Mouse (Mus musculus) CD4-positive, CD25-positive, alpha-beta regulatory T cell, adult 4 months (primary cell): Measurements from ENCODE around the gene Qrich2. TPM values are rescaled to one million over a fixed set of nuclear protein-coding genes. Genes with fewer than 3 reads are reported as not detected.

Experiments used
- ATAC-seq: one replicate; pipeline ENCODE4 v1.8.0; 2017
- polyA plus RNA-seq, 2 experiments: library from polyadenylated mRNA; unstranded; fragments of 100-300 nt; shearing (Covaris generic); gene quantifications; one replicate each; pipeline ENCODE4 v1.2.1; 2017

Gene Qrich2
- polyA plus RNA-seq, 2 experiments from 2014 or later = not detected

DNA sequence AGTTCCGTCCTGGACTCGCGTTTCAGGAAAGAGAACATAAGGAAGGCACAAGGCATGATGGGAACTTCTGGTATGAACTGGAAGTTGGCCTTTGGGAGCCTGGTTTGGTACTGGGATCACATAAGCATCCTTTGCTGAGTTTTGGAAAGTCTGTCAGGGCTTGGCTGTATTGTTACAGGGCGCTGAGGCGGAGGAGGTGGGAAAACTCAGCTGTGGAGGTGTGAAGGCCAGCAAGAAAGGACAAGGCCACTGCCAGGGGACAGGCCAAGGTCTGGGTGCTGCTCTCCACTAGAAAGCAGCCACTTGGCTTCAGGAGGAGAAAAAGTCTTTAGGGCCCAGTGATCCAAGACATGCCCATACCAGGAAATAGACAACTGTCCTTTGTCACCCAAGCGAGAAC lies 22.7 kb downstream of the Qrich2 start:
- no peak for ATAC-seq

GRCm38 (mm10) chr11:116442867-116443177 lies 23.2 kb downstream of the Qrich2 start:
- ATAC-seq = no peak

- no peak for ATAC-seq
Observed at GRCm38 (mm10) chr11:116442129-116442866, 23.7 kb downstream of the Qrich2 start.

DNA sequence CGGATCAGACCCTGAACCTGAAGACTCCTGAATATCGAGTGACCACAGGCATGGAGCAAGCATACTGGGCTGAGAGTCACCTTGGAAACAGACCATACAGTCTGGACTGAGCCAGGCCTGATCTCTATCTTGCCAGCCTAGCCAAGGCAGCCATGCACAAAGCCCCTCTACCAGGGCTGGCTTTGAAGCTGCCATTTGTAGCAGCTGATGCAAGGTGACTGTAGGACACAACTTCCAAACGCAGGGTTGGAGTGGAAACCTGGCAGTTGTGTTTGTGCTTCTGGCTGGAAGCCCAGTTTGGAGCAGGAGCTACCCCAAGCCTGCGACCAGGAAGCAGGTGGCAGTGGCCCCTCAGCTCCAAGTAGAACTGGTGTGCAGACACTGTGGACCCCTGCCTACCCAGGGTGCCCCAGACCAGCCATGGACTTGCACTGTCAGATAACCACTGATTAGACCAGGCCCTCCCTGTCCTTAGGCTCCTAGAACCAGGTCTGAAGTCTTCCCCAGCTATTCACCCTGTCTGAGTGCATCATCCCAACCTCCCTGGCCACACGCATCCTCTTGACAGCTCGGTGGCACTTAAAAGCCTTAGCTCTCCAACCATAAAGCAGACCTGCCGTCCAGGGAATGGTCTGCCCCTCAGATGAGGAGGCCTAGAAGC lies 25.5 kb downstream of the Qrich2 start:
- ATAC-seq = no peak

GRCm38 (mm10) chr11:116439269-116440240 lies 26.5 kb downstream of the Qrich2 start:
- ATAC-seq = peak; percentile 44

GRCm38 (mm10) chr11:116437541-116437940 lies 28.5 kb downstream of the Qrich2 start:
- ATAC-seq = no peak

- ATAC-seq = no peak
Observed at GRCm38 (mm10) chr11:116436725-116437331, 29.2 kb downstream of the Qrich2 start.

- no peak for ATAC-seq
Observed at GRCm38 (mm10) chr11:116435992-116436724, 29.9 kb downstream of the Qrich2 start.

DNA sequence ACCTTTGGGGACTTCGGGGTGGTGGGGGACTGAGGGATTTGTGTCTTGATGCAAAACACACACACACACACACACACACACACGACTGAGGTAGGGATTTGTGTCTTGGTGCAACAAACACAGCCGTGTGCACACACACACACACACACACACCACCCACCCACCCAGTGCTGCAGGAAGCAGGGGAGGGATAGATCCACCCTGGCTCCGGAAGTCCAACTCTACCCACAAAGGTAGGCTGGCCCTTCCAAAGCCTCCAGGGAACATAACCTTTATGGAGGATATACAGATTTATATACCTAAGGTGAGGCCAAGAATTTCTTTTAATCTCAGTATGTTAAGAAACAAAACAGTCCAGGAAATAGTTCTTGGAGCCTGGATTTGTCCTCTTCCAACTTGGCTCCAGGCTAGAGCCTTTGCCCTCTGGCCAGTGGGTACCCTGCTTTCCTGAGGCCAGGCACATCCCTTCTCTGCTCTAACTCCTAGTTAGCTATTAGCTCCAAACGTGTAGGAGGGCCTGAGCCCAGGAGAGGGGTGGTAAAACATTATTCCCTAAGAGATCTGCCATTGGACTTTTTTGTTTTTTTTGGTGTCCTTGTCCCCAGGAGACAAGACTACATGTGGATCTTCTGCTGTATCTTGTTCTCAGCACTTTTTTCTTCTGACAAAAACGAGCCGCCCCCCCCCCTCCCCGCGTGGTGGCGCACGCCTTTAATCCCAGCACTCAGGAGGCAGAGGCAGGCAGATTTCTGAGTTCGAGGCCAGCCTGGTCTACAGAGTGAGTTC lies 30.9 kb downstream of the Qrich2 start:
- ATAC-seq = no peak

DNA sequence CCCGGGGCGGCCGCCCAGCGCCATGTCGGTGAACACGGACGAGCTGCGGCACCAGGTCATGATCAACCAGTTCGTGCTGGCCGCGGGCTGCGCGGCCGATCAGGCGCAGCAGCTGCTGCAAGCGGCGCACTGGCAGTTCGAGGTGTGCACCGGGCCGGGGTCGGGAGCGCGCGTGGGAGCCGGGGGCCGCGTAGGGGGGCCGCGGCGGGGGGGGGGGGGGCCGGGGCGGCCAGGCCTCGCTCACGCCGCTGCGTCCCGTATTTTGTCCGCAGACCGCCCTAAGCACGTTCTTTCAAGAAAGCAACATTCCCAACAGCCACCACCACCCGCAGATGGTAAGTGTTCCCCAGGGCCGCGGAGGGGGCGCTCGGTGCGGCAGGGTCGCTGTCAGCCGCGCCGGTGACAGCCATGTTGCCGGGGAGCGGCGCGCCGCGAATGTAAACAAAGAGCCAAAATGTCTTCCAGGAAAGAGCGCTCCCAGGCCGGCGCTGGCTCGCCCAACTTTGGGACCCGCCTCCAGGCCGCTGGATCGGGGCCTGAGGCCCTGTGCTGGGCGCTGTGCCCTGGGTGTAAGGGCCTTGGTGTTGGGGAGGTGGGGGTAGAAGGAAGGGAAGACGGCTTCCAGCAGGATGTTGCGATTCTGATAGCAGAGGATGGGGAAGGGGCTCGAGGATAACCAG lies 31.6 kb downstream of the Qrich2 start:
- no peak for ATAC-seq

DNA sequence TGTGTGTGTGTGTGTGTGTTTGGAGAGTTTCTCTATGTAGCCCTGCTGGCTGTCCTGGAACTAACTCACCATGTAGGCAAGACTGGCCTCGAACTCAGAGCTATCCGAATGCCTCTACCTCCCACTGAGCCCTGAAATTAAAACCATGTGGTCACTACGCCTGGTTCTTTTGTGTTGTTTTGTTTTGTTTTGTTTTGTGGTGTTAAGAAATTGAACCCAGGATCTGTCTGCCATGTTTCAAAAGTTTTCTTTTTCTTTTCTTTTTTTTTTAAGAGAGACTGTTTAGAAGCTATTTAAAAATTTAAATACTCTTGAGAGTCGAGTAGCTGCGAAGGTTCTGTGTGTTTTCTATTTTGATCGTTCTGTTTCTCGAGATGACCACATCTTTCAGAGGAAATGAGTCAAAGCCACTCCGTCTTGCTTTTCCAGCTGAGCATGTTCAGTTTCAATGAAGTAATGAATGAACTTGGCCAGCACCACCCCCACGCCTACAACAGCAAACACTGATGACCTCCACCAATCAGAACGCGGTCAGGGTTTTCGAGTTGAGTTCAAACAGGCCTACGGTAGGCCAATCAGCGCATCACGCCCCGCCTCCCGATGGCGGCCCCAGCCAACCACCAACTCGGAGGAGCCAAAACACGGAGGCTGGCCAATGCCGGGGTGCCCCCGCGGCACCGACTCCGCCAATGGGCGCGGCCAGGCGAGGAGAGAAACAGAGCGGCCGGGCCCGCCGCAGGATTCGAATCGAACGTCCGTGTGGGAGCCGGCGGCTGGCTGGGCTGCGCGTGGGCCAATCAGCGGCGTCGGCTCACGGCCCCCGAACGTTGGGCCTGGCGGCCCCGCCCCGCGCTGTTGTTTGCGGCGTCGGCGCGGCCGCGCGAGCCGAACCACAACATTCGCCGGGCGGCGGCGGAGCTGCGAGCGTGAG lies 32.4 kb downstream of the Qrich2 start, which contains the start of gene Ubald2:
Gene Ubald2, plus strand, starts transcription at position 739 of the 931 bp plus-strand sequence.
- ATAC-seq = peak; percentile 89

DNA sequence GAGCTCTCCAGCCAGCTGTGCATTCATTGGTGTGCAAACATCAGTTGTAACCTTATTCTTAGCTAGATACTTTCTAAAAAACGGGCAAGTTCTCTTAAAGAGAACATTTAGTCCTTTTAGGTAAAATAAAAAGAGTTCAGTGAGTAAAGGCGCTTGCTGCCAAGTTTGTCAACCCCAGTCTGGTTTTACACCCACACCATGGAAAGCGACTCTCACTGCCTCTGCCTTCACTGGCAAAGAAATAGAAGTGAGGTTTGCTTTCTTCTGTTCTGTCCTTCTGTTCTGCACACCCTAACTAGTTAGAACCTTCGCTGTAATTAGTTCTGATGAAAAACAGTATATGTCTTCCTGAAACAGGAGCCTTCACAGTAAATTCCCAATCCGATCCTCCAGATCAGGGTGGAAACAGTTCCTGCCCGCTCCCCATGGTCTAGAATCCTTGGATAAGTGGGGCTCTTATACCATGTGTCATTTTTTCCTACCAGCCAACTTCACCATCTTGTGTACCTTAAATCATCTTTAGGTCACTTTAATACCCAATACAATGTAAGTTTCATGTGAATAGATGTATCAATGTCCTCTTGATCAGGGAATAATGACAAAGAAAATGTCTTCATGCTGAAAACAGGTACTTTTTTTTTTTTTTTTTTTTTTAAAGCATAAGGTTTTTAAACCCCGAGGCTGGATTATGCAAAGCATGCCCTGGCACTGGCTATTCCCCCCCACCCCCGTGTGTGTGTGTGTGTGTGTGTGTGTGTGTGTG lies 33.3 kb downstream of the Qrich2 start:
- no peak for ATAC-seq

DNA sequence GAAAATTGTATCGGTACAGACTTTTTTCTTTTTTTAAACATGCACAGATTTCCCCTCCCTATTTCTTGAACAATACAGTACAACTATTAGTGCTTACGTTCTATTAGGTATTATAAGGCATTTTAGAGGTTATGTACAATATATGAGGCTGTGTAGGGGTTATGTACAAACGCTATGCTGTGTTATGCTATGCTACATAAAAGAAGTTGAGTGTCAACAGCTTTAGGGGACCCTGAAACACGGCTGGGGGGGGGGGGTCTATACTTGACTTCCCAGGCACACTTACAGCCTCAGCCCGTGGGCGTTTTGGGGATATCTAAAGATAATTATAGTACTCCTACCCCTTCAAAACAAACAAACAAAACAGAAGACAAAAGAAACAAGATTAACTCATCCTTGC lies 33.9 kb downstream of the Qrich2 start:
- ATAC-seq = no peak

- no peak for ATAC-seq
Observed at GRCm38 (mm10) chr11:116431428-116432077, 34.5 kb downstream of the Qrich2 start.

GRCm38 (mm10) chr11:116430723-116431427 lies 35.2 kb downstream of the Qrich2 start:
- ATAC-seq = no peak

GRCm38 (mm10) chr11:116429862-116430613 lies 36.0 kb downstream of the Qrich2 start:
- ATAC-seq = no peak
